Mouse (Mus musculus): ENCODE measurements at regions not wholly inside any gene's neighbourhood (a gene's known extent, or its start where the extent isn't known, plus 50 kb on each side); places are given as distances from the start of the nearest gene placed in this dataset.

- DNase-seq, result peak in 1 of 2 experiments; percentile 15
Measured at GRCm38 (mm10) chr11:42949823-42950222, 85.7 kb upstream of the Gm9972 start.

DNA sequence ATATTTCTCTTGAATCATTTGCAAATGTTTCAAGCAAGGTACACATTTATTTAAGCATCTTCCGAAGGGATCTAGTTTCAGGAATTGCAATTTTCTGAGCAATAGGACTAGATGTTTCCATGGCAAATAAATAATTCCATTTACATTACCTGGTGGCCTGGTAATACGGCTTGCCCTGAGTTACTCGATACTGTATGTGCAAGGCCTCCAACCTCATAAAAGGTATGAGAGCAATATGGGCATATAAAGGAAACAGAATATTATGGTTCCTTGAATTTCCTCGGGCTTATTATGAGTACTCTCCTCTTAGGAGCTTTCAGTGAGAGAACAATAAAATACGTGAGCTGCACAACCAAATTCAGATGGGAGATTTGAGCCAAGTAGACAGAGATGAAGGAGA, 81.4 kb upstream of the Gm9972 start:
- no peak for DNase-seq

DNA sequence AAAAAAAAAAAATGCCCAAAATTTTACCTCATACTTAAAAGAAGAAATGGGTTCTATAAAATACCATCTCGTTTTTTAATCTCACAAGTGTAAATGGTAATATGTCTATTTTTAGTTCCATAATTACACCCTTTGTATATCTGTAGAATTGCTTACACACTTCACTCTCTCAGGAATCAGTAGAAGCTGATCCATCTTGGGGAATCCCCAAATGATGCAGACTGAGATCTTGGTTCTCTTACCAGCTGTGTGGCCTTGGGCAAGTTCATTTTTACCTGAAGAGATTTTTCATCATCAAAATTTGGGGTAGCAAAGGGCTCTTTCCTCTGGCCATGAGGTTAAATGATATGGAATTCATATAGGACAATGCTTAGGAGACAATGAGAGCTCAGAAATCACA, 69.8 kb upstream of the Gm9972 start:
- no peak for DNase-seq

DNA sequence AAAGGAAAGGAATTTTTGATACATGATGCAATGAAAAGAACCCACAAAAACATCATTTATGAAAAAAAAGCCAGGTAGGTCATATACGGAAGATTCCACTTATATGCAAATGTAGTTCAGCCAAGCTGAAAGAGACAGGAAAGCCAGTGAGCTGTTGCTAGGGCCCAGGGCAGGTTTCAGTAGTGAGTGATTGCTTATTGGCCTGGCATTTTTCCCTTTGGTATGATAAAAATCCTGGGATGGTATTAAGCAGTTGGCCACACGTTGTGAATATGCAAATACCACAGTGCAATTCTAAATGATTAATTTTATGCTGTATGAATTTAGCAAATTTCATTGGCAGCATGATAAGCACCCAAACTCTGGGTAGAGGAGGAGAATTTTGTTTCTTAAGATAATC, 57.3 kb upstream of the Gm9972 start:
- no peak for DNase-seq
